8 mouse cellular contexts compared by ENCODE assay signal in the genomic region with DNA sequence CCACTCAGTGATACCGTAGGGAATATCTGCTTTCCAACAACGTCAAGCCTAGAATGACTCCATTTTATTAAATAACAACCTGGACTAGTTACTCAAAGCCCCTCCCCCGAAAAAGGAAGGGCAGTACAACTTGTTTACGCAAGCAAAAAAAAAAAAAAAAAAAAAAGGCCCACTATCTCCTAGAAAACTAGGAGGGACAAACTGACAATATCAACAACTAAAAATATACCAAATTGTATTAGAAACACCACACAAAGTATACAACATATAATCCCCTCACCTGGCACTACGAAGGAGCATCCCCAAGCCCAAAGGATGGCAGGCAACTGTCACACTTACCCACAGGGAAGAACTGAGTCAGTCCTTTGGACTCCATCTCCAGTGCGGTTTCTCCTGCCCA. TPM values are rescaled to one million over a fixed set of nuclear protein-coding genes. Genes with fewer than 3 reads are reported as not detected.
DNase-seq lines count a peak whose midpoint lies in the region; ATAC-seq lines count a peak whose summit lies in the region.

No protein-coding gene starts in this region.

- H3K9ac ChIP-seq in lung, embryonic 16.5 days (ENCODE audit: low read length), result peak overlapping the region; percentile 96
- H3K9ac ChIP-seq in embryonic facial prominence, embryonic 15.5 days, result peak overlapping the region; percentile 95
- no peak overlapping the region for H3K9ac ChIP-seq in limb, embryonic 11.5 days (ENCODE audit: low read length)
- H3K9ac ChIP-seq in stomach, embryonic 14.5 days (replicated peaks; ENCODE audit: low read depth, low read length), result peak overlapping the region; percentile 91

- no peak for DNase-seq in lung, postnatal 4 days
- no peak for DNase-seq in limb, embryonic 11.5 days (ENCODE audit: low spot score)
- no peak for DNase-seq in left cerebral cortex, adult 11 months (ENCODE audit: low spot score)
- no peak for DNase-seq in right cerebral cortex, postnatal 4 days
- no peak for DNase-seq in T-cell, adult 2 months (ENCODE audit: low spot score)

- no peaks in the 10 kb centered on the region for H3K27me3 ChIP-seq in lung, embryonic 16.5 days (ENCODE audit: control insufficient read depth, insufficient read depth, low read depth, low read length)
- H3K27me3 ChIP-seq in embryonic facial prominence, embryonic 15.5 days, result no peaks in the 10 kb centered on the region
- H3K27me3 ChIP-seq in limb, embryonic 11.5 days (ENCODE audit: control insufficient read depth, insufficient read depth, low read length), result no peaks in the 10 kb centered on the region
- no peaks in the 10 kb centered on the region for H3K27me3 ChIP-seq in stomach, embryonic 14.5 days (ENCODE audit: control insufficient read depth, insufficient read depth, low read length)

- H3K4me1 ChIP-seq in lung, embryonic 16.5 days (replicated peaks; ENCODE audit: control insufficient read depth, insufficient read depth, low read length), result peaks cover 21% of the 10 kb centered on the region
- H3K4me1 ChIP-seq in embryonic facial prominence, embryonic 15.5 days, result peaks cover 22% of the 10 kb centered on the region
- 0 out of 2 replicates have a peak, but pooled peaks cover 3% of the 10 kb centered on the region for H3K4me1 ChIP-seq in limb, embryonic 11.5 days (ENCODE audit: control insufficient read depth, insufficient read depth, low read length)
- peaks cover 12% of the 10 kb centered on the region for H3K4me1 ChIP-seq in stomach, embryonic 14.5 days (ENCODE audit: control insufficient read depth, insufficient read depth, low read length)

- peaks cover 19% of the 10 kb centered on the region for H3K36me3 ChIP-seq in lung, embryonic 16.5 days (ENCODE audit: control insufficient read depth, insufficient read depth, low read length)
- H3K36me3 ChIP-seq in embryonic facial prominence, embryonic 15.5 days, result peaks cover 21% of the 10 kb centered on the region
- peaks cover 7% of the 10 kb centered on the region for H3K36me3 ChIP-seq in limb, embryonic 11.5 days (ENCODE audit: control insufficient read depth, insufficient read depth, low read length)
- H3K36me3 ChIP-seq in stomach, embryonic 14.5 days (ENCODE audit: control insufficient read depth, insufficient read depth, low read length), result peaks cover 10% of the 10 kb centered on the region; the same call in 1 of the 2 replicates

- no peak overlapping the region for H3K27ac ChIP-seq in lung, embryonic 16.5 days (ENCODE audit: low read length)
- H3K27ac ChIP-seq in embryonic facial prominence, embryonic 15.5 days (replicated peaks), result no peak overlapping the region
- no peak overlapping the region for H3K27ac ChIP-seq in limb, embryonic 11.5 days (replicated peaks; ENCODE audit: low read depth, low read length)
- no peak overlapping the region for H3K27ac ChIP-seq in stomach, embryonic 14.5 days (ENCODE audit: low read length)

- H3K9me3 ChIP-seq in lung, embryonic 16.5 days (ENCODE audit: control insufficient read depth, low read length), result no peaks in the 10 kb centered on the region
- no peaks in the 10 kb centered on the region for H3K9me3 ChIP-seq in embryonic facial prominence, embryonic 15.5 days (replicated peaks)
- no peaks in the 10 kb centered on the region for H3K9me3 ChIP-seq in limb, embryonic 11.5 days (ENCODE audit: control insufficient read depth, low read length)
- no peaks in the 10 kb centered on the region for H3K9me3 ChIP-seq in stomach, embryonic 14.5 days (ENCODE audit: control insufficient read depth, low read depth, low read length)

- H3K4me2 ChIP-seq in lung, embryonic 16.5 days (ENCODE audit: low read depth, low read length), result peak overlapping the region; percentile 74
- peak overlapping the region; percentile 59 for H3K4me2 ChIP-seq in embryonic facial prominence, embryonic 15.5 days (replicated peaks)
- peak overlapping the region; percentile 65 for H3K4me2 ChIP-seq in limb, embryonic 11.5 days (ENCODE audit: low read depth, severe bottlenecking)
- peak overlapping the region; percentile 76 for H3K4me2 ChIP-seq in stomach, embryonic 14.5 days (replicated peaks; ENCODE audit: low read depth, low read length)

- H3K4me3 ChIP-seq in lung, embryonic 16.5 days (ENCODE audit: low read length), result peak overlapping the region; percentile 83
- H3K4me3 ChIP-seq in embryonic facial prominence, embryonic 15.5 days (replicated peaks), result peak overlapping the region; percentile 78
- H3K4me3 ChIP-seq in limb, embryonic 11.5 days (ENCODE audit: low read depth, low read length), result peak overlapping the region; percentile 91
- H3K4me3 ChIP-seq in stomach, embryonic 14.5 days (ENCODE audit: low read depth, low read length), result peak overlapping the region; percentile 78

- no peak for ATAC-seq in lung, embryonic 16.5 days (ENCODE audit: low read depth)
- no peak for ATAC-seq in embryonic facial prominence, embryonic 15.5 days (ENCODE audit: insufficient number of reproducible peaks, low FRiP score, low TSS enrichment, low read depth)
- ATAC-seq in limb, embryonic 11.5 days (ENCODE audit: insufficient number of reproducible peaks, low FRiP score, low TSS enrichment, low read depth), result no peak
- no peak for ATAC-seq in stomach, embryonic 14.5 days (ENCODE audit: insufficient number of reproducible peaks, insufficient read depth, low FRiP score, low read depth)

- WGBS in lung, embryonic 16.5 days, result 47% methylated on average over 6 of the region's 6 CpGs
- WGBS in embryonic facial prominence, embryonic 15.5 days, result 57% methylated on average over 6 of the region's 6 CpGs
- 75% methylated on average over 6 of the region's 6 CpGs for WGBS in limb, embryonic 11.5 days
- 57% methylated on average over 6 of the region's 6 CpGs for WGBS in stomach, embryonic 14.5 days

RNA-seq across cellular contexts. Expression of a gene that starts 1.1 kb away (rescaled TPM):
- polyA plus RNA-seq in lung, embryonic 16.5 days (2015; fragmentation: Nextera tagmentation; extraction: Ambion mirVana), result 34.9 and 35.2 TPM in 2 replicates
- 27.0 and 30.8 TPM in 2 replicates for polyA plus RNA-seq in embryonic facial prominence, embryonic 15.5 days (2015; fragmentation: Nextera tagmentation; extraction: Ambion mirVana)
- 46.2 and 48.2 TPM in 2 replicates for polyA plus RNA-seq in limb, embryonic 11.5 days (2014; fragmentation: Nextera tagmentation; extraction: Ambion mirVana)
- polyA plus RNA-seq in stomach, embryonic 14.5 days (2014; fragmentation: Nextera tagmentation; extraction: Ambion mirVana), result 61.9 and 62.0 TPM in 2 replicates

RNA-seq across cellular contexts. Expression of a gene that starts 22.8 kb away (rescaled TPM):
- polyA plus RNA-seq in lung, embryonic 16.5 days (2015; fragmentation: Nextera tagmentation; extraction: Ambion mirVana), result 2.4 and 2.5 TPM in 2 replicates
- polyA plus RNA-seq in embryonic facial prominence, embryonic 15.5 days (2015; fragmentation: Nextera tagmentation; extraction: Ambion mirVana), result 3.8 and 4.0 TPM in 2 replicates
- polyA plus RNA-seq in limb, embryonic 11.5 days (2014; fragmentation: Nextera tagmentation; extraction: Ambion mirVana), result 3.8 and 5.7 TPM in 2 replicates
- polyA plus RNA-seq in stomach, embryonic 14.5 days (2014; fragmentation: Nextera tagmentation; extraction: Ambion mirVana), result 4.7 and 5.4 TPM in 2 replicates

RNA-seq across cellular contexts. Expression of a gene that starts 43.1 kb away (rescaled TPM):
- 13.0 and 14.2 TPM in 2 replicates for polyA plus RNA-seq in lung, embryonic 16.5 days (2015; fragmentation: Nextera tagmentation; extraction: Ambion mirVana)
- 15.4 and 16.5 TPM in 2 replicates for polyA plus RNA-seq in embryonic facial prominence, embryonic 15.5 days (2015; fragmentation: Nextera tagmentation; extraction: Ambion mirVana)
- polyA plus RNA-seq in limb, embryonic 11.5 days (2014; fragmentation: Nextera tagmentation; extraction: Ambion mirVana), result 22.2 and 24.1 TPM in 2 replicates
- 20.6 and 21.4 TPM in 2 replicates for polyA plus RNA-seq in stomach, embryonic 14.5 days (2014; fragmentation: Nextera tagmentation; extraction: Ambion mirVana)
